Mouse (Mus musculus): ENCODE results near the gene Ceacam1.
"Not testable (repeated sequence)": the region's sequence is repeated elsewhere in the genome, so short reads cannot be mapped to it uniquely, and the experiment has no call there.

The Ceacam1 gene

DNA sequence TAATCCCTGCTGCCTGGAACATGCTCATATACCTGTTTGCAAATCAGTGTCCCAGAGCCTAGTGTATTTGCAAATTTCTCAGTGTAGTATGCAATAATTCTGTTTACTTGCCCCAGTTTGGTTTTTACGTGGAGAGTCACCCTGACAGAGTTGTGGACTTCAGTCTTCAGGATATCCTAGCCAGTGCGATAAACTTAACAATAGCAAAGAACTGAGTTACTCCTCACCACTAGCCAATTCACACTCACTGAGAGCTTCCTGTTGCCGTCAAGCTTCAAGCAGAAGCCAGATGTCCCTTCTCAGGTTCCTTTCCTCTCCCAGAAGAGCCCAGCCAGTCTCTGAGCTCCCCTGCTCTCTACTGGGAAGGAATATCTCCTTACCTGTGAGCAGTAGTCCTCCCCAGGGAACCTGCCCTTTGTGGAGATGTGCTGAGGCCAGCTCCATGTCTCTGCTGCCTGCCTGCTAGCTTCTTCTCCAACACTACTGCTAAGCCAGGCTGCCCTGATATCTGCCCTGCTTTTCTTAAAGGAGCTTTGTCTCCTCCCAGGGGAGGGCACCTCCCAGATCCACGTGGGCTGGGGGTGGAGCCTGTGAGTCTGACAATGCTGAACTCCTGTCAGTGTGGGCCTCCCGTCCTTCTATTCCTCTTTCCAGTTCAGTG is at the start of gene Ceacam1:
Gene Ceacam1 (minus strand): TSS at position 513 of the 661 bp plus-strand sequence.
- in situ Hi-C loops (cut with MboI; ENCODE audit: low sequenced_read_pairs) = loop anchor here (5.0 kb wide), 1 partner anchor 50 kb away; no protein-coding TSS in a partner anchor

DNA sequence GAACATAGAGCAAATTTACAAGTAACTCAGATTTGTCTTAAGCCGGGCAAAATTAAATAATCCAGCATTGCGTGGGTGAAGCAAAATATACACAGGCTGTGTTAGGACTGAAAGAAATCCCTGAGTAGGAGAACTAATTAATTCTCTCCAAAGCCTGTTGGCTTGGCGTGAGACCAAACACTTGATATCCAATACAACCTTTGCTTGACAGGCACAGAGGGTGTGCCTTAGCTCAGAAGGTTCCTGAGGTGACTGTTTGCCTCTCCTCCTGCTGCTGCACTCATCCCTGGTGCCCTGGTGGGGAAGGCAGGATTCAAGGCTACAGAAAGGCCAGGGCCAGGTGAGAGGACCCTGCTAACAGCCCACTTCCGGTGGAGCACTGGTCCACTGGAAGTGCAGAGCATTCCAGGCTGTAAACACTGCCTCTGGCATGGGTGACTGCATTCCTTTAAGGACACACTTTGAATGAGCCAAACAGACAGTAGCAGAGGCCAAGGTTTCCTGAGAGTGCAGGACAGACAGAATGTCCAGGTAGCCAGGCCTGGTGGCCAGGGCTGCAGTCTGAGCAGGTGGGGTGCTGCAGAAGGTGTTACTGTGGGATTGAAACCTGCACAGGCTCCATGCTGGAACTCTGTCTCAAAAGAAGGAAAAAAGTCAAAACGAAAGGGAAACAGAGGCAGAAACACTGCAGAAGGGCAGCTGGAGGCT is 38.8 kb upstream of the Ceacam1 start:
- in situ Hi-C loops (cut with MboI; ENCODE audit: low sequenced_read_pairs) = not testable (repeated sequence)

DNA sequence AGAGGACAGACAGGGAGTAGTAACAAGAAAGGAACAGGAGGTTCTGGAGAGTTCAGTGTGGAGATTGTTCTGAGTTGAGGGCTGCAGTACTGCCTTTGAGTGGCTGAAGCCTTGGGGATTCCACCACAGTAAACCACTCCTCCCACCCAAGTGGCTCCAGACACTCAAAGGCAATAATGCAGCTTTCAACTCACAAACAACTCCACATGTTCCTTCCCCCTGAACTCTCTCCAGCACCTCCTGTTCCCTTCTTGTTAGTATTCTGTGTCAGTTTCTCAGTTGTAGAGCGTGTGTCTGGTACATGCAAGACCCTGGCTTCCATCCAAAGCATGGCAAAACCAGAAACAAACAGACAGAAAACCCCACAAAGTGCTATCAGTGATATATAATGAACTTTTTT is 38.3 kb upstream of the Ceacam1 start:
- in situ Hi-C loops (cut with MboI; ENCODE audit: low sequenced_read_pairs) = not testable (repeated sequence)

DNA sequence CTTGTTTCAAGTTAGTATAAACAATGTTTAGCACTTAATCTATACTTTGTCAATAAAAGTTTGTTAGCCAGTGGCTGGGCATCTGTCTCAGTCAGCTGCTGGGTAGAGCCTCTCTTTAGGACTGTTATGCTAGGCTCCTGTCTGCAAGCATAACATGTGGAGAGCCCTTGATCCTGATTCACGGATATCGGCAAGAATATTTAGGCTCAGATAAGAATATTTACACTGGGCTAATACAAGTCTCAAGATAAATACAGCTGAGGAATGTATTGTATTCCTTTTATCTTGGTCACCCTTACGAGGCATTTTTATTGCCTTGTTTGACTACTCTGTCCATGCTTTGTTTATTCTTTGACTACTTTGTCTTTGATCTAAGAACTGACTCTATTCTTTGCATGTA is 32.5 kb upstream of the Ceacam1 start:
- in situ Hi-C loops (cut with MboI; ENCODE audit: low sequenced_read_pairs) = no loop called here

DNA sequence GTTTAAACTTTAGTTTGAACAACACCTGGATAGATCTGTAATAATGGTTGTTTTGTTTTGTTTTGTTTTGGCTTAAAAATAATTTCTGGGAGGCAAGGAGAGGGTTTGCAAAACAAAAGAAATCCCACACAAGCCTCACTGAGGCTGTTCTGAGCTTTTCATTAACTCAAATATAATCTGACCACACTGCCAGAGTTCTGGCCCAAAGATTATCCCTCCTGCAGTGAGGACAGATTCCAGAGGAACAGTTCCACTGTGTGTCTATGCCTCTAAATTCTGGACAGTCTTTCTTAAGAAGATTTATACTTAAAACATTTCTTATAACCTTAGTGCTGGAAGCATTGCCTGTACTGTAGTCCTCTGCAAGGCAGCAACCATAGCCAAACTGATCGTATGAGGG is 17.2 kb upstream of the Ceacam1 start:
- in situ Hi-C loops (cut with MboI; ENCODE audit: low sequenced_read_pairs) = no loop called here

DNA sequence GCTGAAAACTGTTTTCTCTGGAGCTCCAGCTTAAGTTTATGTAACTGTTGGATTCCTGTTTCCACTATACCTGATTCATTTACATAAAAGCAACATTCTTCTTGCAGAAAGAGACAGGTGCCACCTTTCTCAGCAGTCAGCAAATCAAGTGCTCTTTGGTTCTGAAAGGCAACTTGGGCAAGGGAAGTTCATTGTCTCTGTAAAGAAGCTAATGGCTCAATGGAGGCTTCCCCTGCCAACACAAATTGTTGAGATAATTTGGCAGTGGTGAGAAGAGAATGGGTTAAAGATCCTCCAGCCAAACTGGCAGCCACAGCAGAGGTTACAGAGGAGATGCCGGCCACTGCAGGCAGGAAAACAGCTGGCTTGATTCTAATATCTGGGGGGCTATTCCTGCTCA is 13.3 kb upstream of the Ceacam1 start:
- in situ Hi-C loops (cut with MboI; ENCODE audit: low sequenced_read_pairs) = not testable (repeated sequence)

DNA sequence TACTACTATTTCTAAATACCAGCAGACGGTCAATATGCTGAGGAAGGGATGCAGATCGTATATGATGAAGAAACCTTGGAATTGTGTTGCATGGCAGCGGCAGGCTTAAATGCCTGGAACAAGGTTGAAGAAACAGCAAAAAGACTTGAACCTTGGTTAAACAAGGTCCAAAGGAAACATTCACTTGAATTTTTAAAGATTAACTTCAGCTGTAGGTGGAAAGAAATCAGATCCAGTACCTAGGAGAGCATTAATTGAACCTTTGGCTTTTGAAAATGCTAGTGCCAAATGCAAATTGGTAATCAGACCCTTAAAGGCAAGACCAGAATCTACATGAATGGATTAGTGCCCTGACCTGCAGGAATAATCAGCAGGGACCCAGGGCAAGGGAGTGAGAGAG is 12.0 kb upstream of the Ceacam1 start:
- in situ Hi-C loops (cut with MboI; ENCODE audit: low sequenced_read_pairs) = not testable (repeated sequence)

DNA sequence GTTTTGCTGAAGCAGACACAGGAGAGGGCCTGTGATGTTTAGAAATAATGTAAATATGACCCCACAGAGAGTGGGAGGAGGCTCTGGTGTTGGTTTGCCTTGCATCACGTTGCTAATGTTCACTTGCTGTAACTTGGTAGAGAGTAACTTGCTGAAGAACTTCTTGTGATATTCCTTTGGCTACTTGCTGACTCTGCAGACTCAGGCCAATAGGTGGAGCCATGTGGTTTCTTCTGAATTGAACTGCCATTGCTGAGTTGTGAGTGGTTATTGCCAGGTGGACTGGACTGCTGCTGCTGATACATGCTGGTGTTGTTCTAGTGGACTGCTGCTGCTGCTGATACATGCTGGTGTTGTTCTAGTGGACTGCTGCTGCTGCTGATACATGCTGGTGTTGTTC is 8.8 kb upstream of the Ceacam1 start:
- in situ Hi-C loops (cut with MboI; ENCODE audit: low sequenced_read_pairs) = no loop called here

DNA sequence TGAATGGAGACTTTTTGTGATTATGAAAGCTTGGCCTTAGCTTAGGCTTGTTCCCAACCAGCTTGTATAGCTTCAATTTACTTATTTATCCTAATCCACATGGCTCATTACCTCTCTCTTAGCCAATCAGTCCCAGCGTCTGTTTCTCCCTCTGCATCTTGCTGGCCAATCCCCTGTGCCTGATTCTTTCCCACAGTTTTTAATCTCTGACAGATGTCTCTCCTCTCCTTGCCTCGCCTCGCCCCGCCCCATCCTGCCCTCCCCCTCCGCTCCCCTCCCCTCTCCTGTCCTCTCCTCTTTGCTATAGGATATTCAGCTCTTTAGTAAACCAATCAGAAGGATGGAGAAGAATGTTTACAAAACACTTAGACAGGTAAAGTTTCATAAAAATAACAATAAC is 7.7 kb upstream of the Ceacam1 start:
- in situ Hi-C loops (cut with MboI; ENCODE audit: low sequenced_read_pairs) = no loop called here

- in situ Hi-C loops (cut with MboI; ENCODE audit: low sequenced_read_pairs) = loop anchor here (5.0 kb wide), 1 partner anchor 119 kb away; no protein-coding TSS in a partner anchor
These were observed 5.8 kb upstream of the Ceacam1 start for GRCm38 (mm10) chr7:25483133-25483735.

- in situ Hi-C loops (cut with MboI; ENCODE audit: low sequenced_read_pairs) = loop anchor here (5.0 kb wide), 1 partner anchor 122 kb away; no protein-coding TSS in a partner anchor
These were observed 3.4 kb upstream of the Ceacam1 start for GRCm38 (mm10) chr7:25480791-25481190.

DNA sequence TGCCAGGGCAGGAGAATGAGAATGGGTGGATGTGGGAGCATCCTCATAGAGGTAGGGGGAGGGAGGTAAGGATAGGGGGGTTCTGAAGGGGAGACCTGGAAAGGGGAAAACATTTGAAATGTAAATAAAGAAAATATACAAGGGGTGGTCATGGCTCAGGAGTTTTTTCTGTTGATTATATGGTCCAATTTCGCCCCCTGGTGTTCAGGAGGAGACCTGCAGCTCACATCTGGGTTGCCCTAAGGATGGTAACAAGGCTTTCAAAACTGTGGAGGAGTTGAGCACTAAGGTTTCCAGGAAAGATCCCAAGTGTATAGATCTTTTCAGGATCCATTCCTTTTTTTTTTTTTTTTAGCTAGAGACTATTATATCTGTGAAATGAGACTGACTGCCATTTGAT is 2.0 kb upstream of the Ceacam1 start:
- in situ Hi-C loops (cut with MboI; ENCODE audit: low sequenced_read_pairs) = loop anchor here (5.0 kb wide), 1 partner anchor 52 kb away; no protein-coding TSS in a partner anchor

DNA sequence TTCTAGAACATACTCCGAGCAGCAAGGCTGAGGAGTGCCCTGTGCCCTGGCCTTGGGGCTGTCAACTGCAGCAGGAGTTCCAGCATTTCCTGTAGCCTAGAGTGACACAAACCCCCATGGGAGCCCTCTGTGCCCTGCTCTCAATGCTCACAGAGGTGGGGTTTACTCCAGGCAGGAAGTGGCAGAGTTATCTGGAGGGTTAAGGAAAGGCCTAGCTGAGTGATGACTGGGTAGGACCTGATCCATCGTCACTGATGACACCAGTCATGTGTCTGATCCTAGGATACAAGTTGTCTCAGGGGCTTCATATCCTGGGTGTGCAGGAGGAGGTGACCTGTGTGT is 320 bp upstream of the Ceacam1 start:
- in situ Hi-C loops (cut with MboI; ENCODE audit: low sequenced_read_pairs) = loop anchor here (5.0 kb wide), 1 partner anchor 50 kb away; no protein-coding TSS in a partner anchor

GRCm38 (mm10) chr7:25471821-25472220 is 5.6 kb downstream of the Ceacam1 start:
- in situ Hi-C loops (cut with MboI; ENCODE audit: low sequenced_read_pairs) = not testable (repeated sequence)

DNA sequence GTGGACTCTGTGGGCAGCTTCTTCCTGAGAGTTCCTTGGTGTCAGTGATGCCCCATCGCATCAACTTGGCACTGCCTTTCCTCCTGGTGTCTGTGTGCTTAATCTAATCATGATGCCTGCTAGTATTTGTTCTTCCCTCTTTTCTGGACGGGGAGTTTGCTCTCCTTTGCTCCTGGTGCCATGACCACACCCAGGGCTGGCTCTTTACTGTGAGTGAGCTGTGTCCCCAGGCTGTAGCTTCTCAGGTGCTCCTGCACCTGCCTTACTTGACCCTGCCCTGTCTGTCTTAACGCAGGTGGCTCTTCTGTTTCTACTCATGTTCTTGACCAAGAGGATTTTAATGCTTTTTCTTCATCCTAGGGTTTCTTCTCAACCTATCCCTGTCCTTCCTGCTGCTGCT is 11.8 kb downstream of the Ceacam1 start:
- in situ Hi-C loops (cut with MboI; ENCODE audit: low sequenced_read_pairs) = not testable (repeated sequence)

DNA sequence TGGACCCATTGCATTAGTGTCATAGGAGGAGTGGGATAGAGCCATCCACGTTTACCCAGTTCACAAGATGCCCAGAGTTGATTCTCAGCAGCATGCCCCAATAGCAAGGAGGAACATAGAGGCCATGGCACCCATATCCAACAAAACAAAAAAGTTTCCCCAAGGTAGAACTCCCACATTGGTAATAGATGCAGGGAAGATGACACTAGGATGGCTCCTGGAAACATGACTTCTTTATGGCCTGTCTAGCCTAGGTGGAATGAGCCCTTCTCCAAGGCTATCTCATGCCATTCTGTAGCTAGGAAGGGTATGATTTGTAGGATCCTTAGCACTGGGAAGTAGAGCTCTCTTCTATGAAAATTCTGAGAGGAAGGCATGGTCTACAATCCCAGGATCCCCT is 12.4 kb downstream of the Ceacam1 start:
- in situ Hi-C loops (cut with MboI; ENCODE audit: low sequenced_read_pairs) = no loop called here

DNA sequence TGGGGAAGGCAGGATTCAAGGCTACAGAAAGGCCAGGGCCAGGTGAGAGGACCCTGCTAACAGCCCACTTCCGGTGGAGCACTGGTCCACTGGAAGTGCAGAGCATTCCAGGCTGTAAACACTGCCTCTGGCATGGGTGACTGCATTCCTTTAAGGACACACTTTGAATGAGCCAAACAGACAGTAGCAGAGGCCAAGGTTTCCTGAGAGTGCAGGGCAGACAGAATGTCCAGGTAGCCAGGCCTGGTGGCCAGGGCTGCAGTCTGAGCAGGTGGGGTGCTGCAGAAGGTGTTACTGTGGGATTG is 15.4 kb downstream of the Ceacam1 start:
- in situ Hi-C loops (cut with MboI; ENCODE audit: low sequenced_read_pairs) = not testable (repeated sequence)

GRCm38 (mm10) chr7:25461336-25462032 is 15.9 kb downstream of the Ceacam1 start:
- in situ Hi-C loops (cut with MboI; ENCODE audit: low sequenced_read_pairs) = not testable (repeated sequence)

GRCm38 (mm10) chr7:25452103-25452502 is 25.3 kb downstream of the Ceacam1 start:
- in situ Hi-C loops (cut with MboI; ENCODE audit: low sequenced_read_pairs) = no loop called here

DNA sequence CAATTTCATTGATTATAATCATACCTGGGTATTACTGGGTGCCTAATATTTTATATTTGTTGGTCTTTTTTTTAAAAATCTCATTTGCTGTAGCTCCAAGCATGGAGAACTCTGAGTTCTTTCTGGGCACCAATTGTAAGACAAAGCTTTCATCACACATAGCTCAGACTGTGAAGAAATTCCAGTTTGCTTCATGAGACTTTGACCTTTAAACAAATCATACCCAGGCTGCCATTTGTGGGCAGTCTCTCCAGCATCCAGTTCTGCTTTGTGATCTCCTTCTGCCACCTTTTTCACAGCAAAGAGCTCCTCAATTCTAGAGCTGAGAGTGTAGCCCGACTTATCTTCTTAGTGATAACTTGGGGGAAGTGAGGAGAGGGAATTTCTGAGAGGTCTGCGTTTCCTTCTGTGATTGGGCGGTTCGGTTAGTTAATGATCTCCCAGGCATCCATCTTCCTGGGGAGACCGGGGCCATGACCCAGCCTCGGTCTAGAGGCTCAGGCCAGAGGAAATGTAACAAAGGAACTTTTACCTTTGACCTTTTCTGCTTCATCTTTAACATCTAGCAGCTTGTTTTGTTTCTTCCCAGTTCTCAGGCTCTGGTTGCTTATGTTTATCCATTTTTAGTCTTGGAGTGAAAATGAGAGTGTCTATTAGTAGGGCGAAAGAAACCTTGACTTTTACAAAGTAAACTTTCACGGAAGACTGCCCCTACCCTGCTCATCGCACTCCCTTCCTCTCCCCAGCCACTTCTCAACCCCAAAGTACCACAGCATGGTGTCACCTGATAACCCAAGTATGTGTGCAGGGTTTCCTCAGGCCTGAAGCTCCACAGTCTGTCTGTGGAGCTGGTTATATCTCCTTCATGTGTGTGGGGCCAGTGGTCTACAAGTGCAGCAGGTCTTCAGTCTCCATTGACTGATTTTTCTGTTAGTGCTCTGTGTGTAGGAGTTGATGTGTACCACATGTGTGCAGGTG is 27.2 kb downstream of the Ceacam1 start:
- in situ Hi-C loops (cut with MboI; ENCODE audit: low sequenced_read_pairs) = no loop called here

Measured in CH12F3 (cell line).